Mouse (Mus musculus): ENCODE results near the gene Tcf19. TPM values are rescaled to one million over a fixed set of nuclear protein-coding genes. Genes with fewer than 3 reads are reported as not detected.
A peak's percentile ranks its signal among the peaks of the same experiment; 100 is the strongest.

The Tcf19 gene
- polyA plus RNA-seq, 2 experiments: 30.0 to 46.2 TPM

DNA sequence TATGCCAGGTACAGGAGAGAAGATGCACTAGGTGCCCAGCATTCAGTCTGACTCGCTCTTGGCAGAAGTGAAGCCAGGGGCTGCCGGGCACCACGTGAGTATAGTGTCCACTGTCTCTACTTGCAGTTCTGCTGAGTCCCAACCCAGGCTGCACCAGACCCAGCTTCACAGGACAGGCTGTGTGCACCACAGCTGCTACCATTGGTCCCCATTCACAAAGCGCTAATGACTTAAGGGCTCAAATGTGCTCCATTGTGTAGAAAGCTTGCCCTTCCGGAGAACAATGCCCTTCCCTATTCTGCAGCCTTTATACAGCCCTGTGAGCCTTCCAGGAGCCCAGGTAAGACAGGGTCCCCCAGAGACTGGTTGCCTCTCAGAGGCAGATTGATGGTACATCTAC, 26.3 kb downstream of the Tcf19 start:
- H3K36me3 ChIP-seq (replicated peaks; ENCODE audit: control insufficient read depth, insufficient read depth, low read depth): no peaks in the 10 kb centered on the region
- TF ChIP-seq EP300 (IDR thresholded peaks at IDR 0.05; ENCODE audit: low read depth): no peak
- no peak for TF ChIP-seq CTCF (IDR thresholded peaks at IDR 0.05; ENCODE audit: low read depth)
- H3K27ac ChIP-seq: no peak overlapping the region
- no peak overlapping the region for H3K9ac ChIP-seq (replicated peaks)
- H3K4me2 ChIP-seq (ENCODE audit: low read depth): no peak overlapping the region
- 0 out of 4 replicates have a peak, but pooled peaks cover 0 to 2% of the 10 kb centered on the region in 2 experiments for H3K4me1 ChIP-seq (replicated peaks; ENCODE audit: control insufficient read depth in 2 of 2, insufficient read depth in 2 of 2, low read length in 1 of 2)
- no peak for ATAC-seq (ENCODE audit: insufficient read depth)
- 56% methylated on average over 5 of the region's 5 CpGs for WGBS (ENCODE audit: insufficient replicate concordance)
- H3K9me3 ChIP-seq (ENCODE audit: control insufficient read depth, low read length): no peaks in the 10 kb centered on the region
- H3K4me3 ChIP-seq (ENCODE audit: insufficient read depth in 1 of 2, low read depth in 2 of 2, low read length in 2 of 2): no peak overlapping the region
- H3K27me3 ChIP-seq (ENCODE audit: control insufficient read depth, insufficient read depth, low read length): no peaks in the 10 kb centered on the region
- DNase-seq (ENCODE audit: low read depth in 3 of 3, low spot score in 3 of 3): no peak

- TF ChIP-seq CTCF (IDR thresholded peaks at IDR 0.05; ENCODE audit: low read depth): no peak
- no peak for TF ChIP-seq EP300 (IDR thresholded peaks at IDR 0.05; ENCODE audit: low read depth)
- 58% methylated on average over 2 of the region's 2 CpGs for WGBS (ENCODE audit: insufficient replicate concordance)
- no peak for ATAC-seq (ENCODE audit: insufficient read depth)
- Histone ChIP-seq H3K4me3 (ENCODE audit: insufficient read depth in 1 of 2, low read depth in 2 of 2, low read length in 2 of 2) (no peak overlapping the region), H3K4me2 (ENCODE audit: low read depth) (no peak overlapping the region), H3K27ac (no peak overlapping the region), H3K36me3 (replicated peaks; ENCODE audit: control insufficient read depth, insufficient read depth, low read depth) (no peaks in the 10 kb centered on the region), H3K9me3 (ENCODE audit: control insufficient read depth, low read length) (no peaks in the 10 kb centered on the region), H3K27me3 (ENCODE audit: control insufficient read depth, insufficient read depth, low read length) (no peaks in the 10 kb centered on the region), H3K9ac (replicated peaks) (no peak overlapping the region), H3K4me1 (replicated peaks; ENCODE audit: control insufficient read depth in 2 of 2, insufficient read depth in 2 of 2, low read length in 1 of 2) (0 out of 4 replicates have a peak, but pooled peaks cover 0 to 2% of the 10 kb centered on the region in 2 experiments)
- DNase-seq (ENCODE audit: low read depth in 3 of 3, low spot score in 3 of 3): no peak
Measured at GRCm38 (mm10) chr17:35488041-35488440, 28.6 kb downstream of the Tcf19 start.

- no peak for DNase-seq (ENCODE audit: low read depth in 3 of 3, low spot score in 3 of 3)
- Histone ChIP-seq H3K9me3 (ENCODE audit: control insufficient read depth, low read length) (no peaks in the 10 kb centered on the region), H3K4me3 (ENCODE audit: insufficient read depth in 1 of 2, low read depth in 2 of 2, low read length in 2 of 2) (no peak overlapping the region), H3K9ac (replicated peaks) (no peak overlapping the region), H3K27me3 (ENCODE audit: control insufficient read depth, insufficient read depth, low read length) (no peaks in the 10 kb centered on the region), H3K27ac (no peak overlapping the region), H3K4me1 (replicated peaks; ENCODE audit: control insufficient read depth in 2 of 2, insufficient read depth in 2 of 2, low read length in 1 of 2) (0 out of 4 replicates have a peak, but pooled peaks cover 0 to 2% of the 10 kb centered on the region in 2 experiments), H3K36me3 (replicated peaks; ENCODE audit: control insufficient read depth, insufficient read depth, low read depth) (no peaks in the 10 kb centered on the region), H3K4me2 (ENCODE audit: low read depth) (no peak overlapping the region)
- WGBS (ENCODE audit: insufficient replicate concordance): 29% methylated on average over 10 of the region's 10 CpGs
- no peak for ATAC-seq (ENCODE audit: insufficient read depth)
- TF ChIP-seq CTCF (IDR thresholded peaks at IDR 0.05; ENCODE audit: low read depth): no peak
- TF ChIP-seq EP300 (IDR thresholded peaks at IDR 0.05; ENCODE audit: low read depth): no peak
Measured at GRCm38 (mm10) chr17:35486726-35487125, 29.9 kb downstream of the Tcf19 start.

GRCm38 (mm10) chr17:35485702-35486101, 30.9 kb downstream of the Tcf19 start:
- WGBS (ENCODE audit: insufficient replicate concordance): 36% methylated on average over 4 of the region's 4 CpGs
- DNase-seq (ENCODE audit: low read depth in 3 of 3, low spot score in 3 of 3): no peak

GRCm38 (mm10) chr17:35484066-35484465, 32.6 kb downstream of the Tcf19 start:
- no peak overlapping the region for H3K27ac ChIP-seq
- ATAC-seq (ENCODE audit: insufficient read depth) (no peak), DNase-seq (ENCODE audit: low read depth in 3 of 3, low spot score in 3 of 3) (no peak)
- no peak overlapping the region for H3K4me3 ChIP-seq (ENCODE audit: insufficient read depth in 1 of 2, low read depth in 2 of 2, low read length in 2 of 2)
- WGBS (ENCODE audit: insufficient replicate concordance): 3% methylated on average over 9 of the region's 9 CpGs
- H3K4me2 ChIP-seq (ENCODE audit: low read depth): no peak overlapping the region
- 0 out of 4 replicates have a peak, but pooled peaks cover 0 to 2% of the 10 kb centered on the region in 2 experiments for H3K4me1 ChIP-seq (replicated peaks; ENCODE audit: control insufficient read depth in 2 of 2, insufficient read depth in 2 of 2, low read length in 1 of 2)
- no peaks in the 10 kb centered on the region for H3K36me3 ChIP-seq (replicated peaks; ENCODE audit: control insufficient read depth, insufficient read depth, low read depth)
- no peak overlapping the region for H3K9ac ChIP-seq (replicated peaks)
- TF ChIP-seq EP300 (IDR thresholded peaks at IDR 0.05; ENCODE audit: low read depth): no peak
- TF ChIP-seq CTCF (IDR thresholded peaks at IDR 0.05; ENCODE audit: low read depth): peak; percentile 88
- H3K9me3 ChIP-seq (ENCODE audit: control insufficient read depth, low read length): no peaks in the 10 kb centered on the region
- no peaks in the 10 kb centered on the region for H3K27me3 ChIP-seq (ENCODE audit: control insufficient read depth, insufficient read depth, low read length)

More at GRCm38 (mm10) chr17:35485702-35486101, 30.9 kb downstream of the Tcf19 start:
- Histone ChIP-seq H3K4me2 (ENCODE audit: low read depth) (no peak overlapping the region), H3K27ac (no peak overlapping the region), H3K36me3 (replicated peaks; ENCODE audit: control insufficient read depth, insufficient read depth, low read depth) (no peaks in the 10 kb centered on the region), H3K4me3 (ENCODE audit: insufficient read depth in 1 of 2, low read depth in 2 of 2, low read length in 2 of 2) (no peak overlapping the region), H3K9me3 (ENCODE audit: control insufficient read depth, low read length) (no peaks in the 10 kb centered on the region), H3K27me3 (ENCODE audit: control insufficient read depth, insufficient read depth, low read length) (no peaks in the 10 kb centered on the region), H3K9ac (replicated peaks) (no peak overlapping the region), H3K4me1 (replicated peaks; ENCODE audit: control insufficient read depth in 2 of 2, insufficient read depth in 2 of 2, low read length in 1 of 2) (0 out of 4 replicates have a peak, but pooled peaks cover 0 to 2% of the 10 kb centered on the region in 2 experiments)
- ATAC-seq (ENCODE audit: insufficient read depth): no peak
- TF ChIP-seq EP300 (IDR thresholded peaks at IDR 0.05; ENCODE audit: low read depth): no peak

Measured in liver, embryonic 14.5 days (tissue).